Mouse (Mus musculus) small intestine, adult 2 months (tissue): Measurements from ENCODE around the gene Tdrd9. TPM values are rescaled to one million over a fixed set of nuclear protein-coding genes. Genes with fewer than 3 reads are reported as not detected.

Source experiments
- H3K27ac ChIP-seq: fragments of 200-500 bp; 2 replicates; pipeline ENCODE4 v1.5.1; 2012; ENCODE audit warnings: low read depth, low read length, control low read depth, inconsistent platforms; ENCODE audit not compliant: insufficient read depth
- H3K27me3 ChIP-seq: fragments of 200-500 bp; 2 replicates; pipeline ENCODE4 v1.6.1; 2012; ENCODE audit warnings: mild to moderate bottlenecking, moderate library complexity, low read length, inconsistent platforms; ENCODE audit not compliant: control insufficient read depth, insufficient read depth
- H3K36me3 ChIP-seq: fragments of 200-500 bp; 2 replicates; pipeline ENCODE4 v1.6.1; 2012; ENCODE audit warnings: mild to moderate bottlenecking, low read length, control low read depth, inconsistent platforms; ENCODE audit not compliant: control insufficient read depth, insufficient read depth
- H3K4me1 ChIP-seq: fragments of 200-500 bp; 2 replicates; pipeline ENCODE4 v1.6.1; 2012; ENCODE audit warnings: low read length, inconsistent platforms, mixed read lengths; ENCODE audit not compliant: control insufficient read depth, insufficient read depth, insufficient read length
- H3K4me3 ChIP-seq: fragments of 200-500 bp; 2 replicates; pipeline ENCODE4 v1.5.1; 2012; ENCODE audit warnings: low read depth, mild to moderate bottlenecking, control low read depth, inconsistent platforms, low read length, moderate library complexity
- CTCF ChIP-seq: fragments of 200-500 bp; IDR thresholded peaks from 2 replicates; pipeline ENCODE4 v1.5.1; 2012; ENCODE audit warnings: low read depth, mild to moderate bottlenecking, control low read depth, inconsistent platforms, low read length, moderate library complexity, mixed read lengths; ENCODE audit not compliant: insufficient replicate concordance, insufficient read length; ENCODE audit errors: extremely low read depth
- POLR2A ChIP-seq: fragments of 200-500 bp; IDR thresholded peaks from 2 replicates; pipeline ENCODE4 v1.6.1; 2012; ENCODE audit warnings: low read depth, mild to moderate bottlenecking, control low read depth, inconsistent platforms, low read length, moderate library complexity
- WGBS: fragments of 180-500 bp; shearing (Covaris S2); methylation state at CpG from one replicate; pipeline ENCODE4 v1.1.7; 2018; 5-methylcytosine and 5-hydroxymethylcytosine counted together
- polyA plus RNA-seq: library from polyadenylated mRNA; depleted of rRNA; stranded (reverse); fragments of >200 nt; gene quantifications from 2 replicates; pipeline ENCODE4 v1.2.3, GENCODE M21; 2012; rRNA removed

Gene Tdrd9
- polyA plus RNA-seq, 1 experiment: 0.04 TPM

- H3K27ac ChIP-seq: no peak overlapping the region
- peaks cover 28% of the 10 kb centered on the region for H3K4me1 ChIP-seq
- TF ChIP-seq POLR2A (no peak), CTCF (no peak)
- H3K4me3 ChIP-seq: no peak overlapping the region
- no peaks in the 10 kb centered on the region for H3K27me3 ChIP-seq
- H3K36me3 ChIP-seq: no peaks in the 10 kb centered on the region
- WGBS: 90% methylated on average over 6 of the region's 6 CpGs
These were observed 140.9 kb downstream of the Tdrd9 start for GRCm38 (mm10) chr12:112112235-112112634.

GRCm38 (mm10) chr12:112112686-112113396 lies 141.5 kb downstream of the Tdrd9 start:
- 27% methylated on average over 13 of the region's 13 CpGs for whole genome bisulfite sequencing
- Histone ChIP-seq H3K4me3 (0 out of 2 replicates have a peak overlapping the region, but pooled peaks have one; percentile 5), H3K4me1 (peaks cover 29% of the 10 kb centered on the region), H3K27me3 (no peaks in the 10 kb centered on the region), H3K27ac (no peak overlapping the region), H3K36me3 (no peaks in the 10 kb centered on the region)
- TF ChIP-seq CTCF (no peak), POLR2A (no peak)

GRCm38 (mm10) chr12:112113710-112114109 lies 142.4 kb downstream of the Tdrd9 start:
- TF ChIP-seq POLR2A: no peak
- peak; percentile 97 for TF ChIP-seq CTCF
- H3K4me3 ChIP-seq: no peak overlapping the region
- no peaks in the 10 kb centered on the region for H3K36me3 ChIP-seq
- 15% methylated on average over 7 of the region's 7 CpGs for WGBS
- H3K27me3 ChIP-seq: no peaks in the 10 kb centered on the region
- H3K4me1 ChIP-seq: peaks cover 28% of the 10 kb centered on the region
- H3K27ac ChIP-seq: no peak overlapping the region

- TF ChIP-seq POLR2A (no peak), CTCF (no peak)
- Histone ChIP-seq H3K27ac (no peak overlapping the region), H3K27me3 (no peaks in the 10 kb centered on the region), H3K36me3 (no peaks in the 10 kb centered on the region), H3K4me1 (peaks cover 26% of the 10 kb centered on the region), H3K4me3 (no peak overlapping the region)
- whole genome bisulfite sequencing: 38% methylated on average over 5 of the region's 5 CpGs
These were observed 145.6 kb downstream of the Tdrd9 start for GRCm38 (mm10) chr12:112117006-112117405.

- TF ChIP-seq CTCF: no peak
- no peak for TF ChIP-seq POLR2A
- H3K27me3 ChIP-seq: no peaks in the 10 kb centered on the region
- WGBS: 32% methylated on average over 7 of the region's 7 CpGs
- H3K4me3 ChIP-seq: no peak overlapping the region
- 0 out of 2 replicates have a peak overlapping the region, but pooled peaks have one; percentile 18 for H3K27ac ChIP-seq
- no peaks in the 10 kb centered on the region for H3K36me3 ChIP-seq
- H3K4me1 ChIP-seq: peaks cover 26% of the 10 kb centered on the region
These were observed 146.3 kb downstream of the Tdrd9 start for GRCm38 (mm10) chr12:112117649-112118048.

Other genes with a start within 250 kb of the Tdrd9 start
- gene Klc1, start 212.7 kb upstream of the Tdrd9 start, polyA plus RNA-seq: 37.2 and 55.8 TPM in 2 replicates
- gene Xrcc3, start 157.7 kb upstream of the Tdrd9 start, polyA plus RNA-seq: 6.5 and 9.3 TPM in 2 replicates
- gene Zfyve21, start 157.4 kb upstream of the Tdrd9 start, polyA plus RNA-seq: 59.5 and 146 TPM in 2 replicates
- 12.2 and 22.8 TPM in 2 replicates for gene Ppp1r13b, start 63.4 kb upstream of the Tdrd9 start, polyA plus RNA-seq
- gene Atp5mpl, start 4.6 kb upstream of the Tdrd9 start, polyA plus RNA-seq: 17.1 and 34.2 TPM in 2 replicates
- gene Rd3l, start 9.8 kb downstream of the Tdrd9 start, polyA plus RNA-seq: not detected in 2 replicates
- gene Aspg, start 135.1 kb downstream of the Tdrd9 start, polyA plus RNA-seq: 2.4 and 14.5 TPM in 2 replicates
- gene Kif26a, start 174.6 kb downstream of the Tdrd9 start, polyA plus RNA-seq: 2.1 and 2.7 TPM in 2 replicates